Mouse (Mus musculus) embryonic facial prominence, embryonic 10.5 days (tissue): Measurements from ENCODE around the gene Gramd1c. TPM values are rescaled to one million over a fixed set of nuclear protein-coding genes. Genes with fewer than 3 reads are reported as not detected.

Experiments
- DNase-seq: peaks from one replicate; pipeline ENCODE4 v3.0.0-alpha.2; 2017; ENCODE audit warnings: low spot score
- H3K27ac ChIP-seq: fragments of 300-500 bp; sonication (generic); replicated peaks from 2 replicates; pipeline ENCODE4 v1.5.1; 2016; ENCODE audit warnings: mild to moderate bottlenecking
- H3K27me3 ChIP-seq: fragments of 300-500 bp; sonication (generic); replicated peaks from 2 replicates; pipeline ENCODE4 v1.6.1; 2016; ENCODE audit warnings: low read depth, mild to moderate bottlenecking; ENCODE audit not compliant: poor library complexity, severe bottlenecking
- H3K36me3 ChIP-seq: fragments of 300-500 bp; sonication (generic); replicated peaks from 2 replicates; pipeline ENCODE4 v1.6.1; 2016; ENCODE audit warnings: mild to moderate bottlenecking, moderate library complexity
- H3K4me1 ChIP-seq: fragments of 300-500 bp; sonication (generic); 2 replicates; pipeline ENCODE4 v1.6.1; 2016
- H3K4me3 ChIP-seq: fragments of 300-500 bp; sonication (generic); 2 replicates; pipeline ENCODE4 v1.5.1; 2016; ENCODE audit warnings: mild to moderate bottlenecking, moderate library complexity
- H3K9me3 ChIP-seq: fragments of 300-500 bp; sonication (generic); 2 replicates; pipeline ENCODE4 v1.6.1; 2016; ENCODE audit warnings: mild to moderate bottlenecking
- WGBS: fragments of 180-500 bp; shearing (Covaris S2); methylation state at CpG from one replicate; pipeline ENCODE4 v1.1.7; 2016; 5-methylcytosine and 5-hydroxymethylcytosine counted together
- polyA plus RNA-seq: library from polyadenylated mRNA; unstranded; fragments of >200 nt; fragmentation: Nextera tagmentation; extraction: Ambion mirVana; gene quantifications from 2 replicates; pipeline ENCODE4 v1.2.1, GENCODE M21; 2016

The Gramd1c gene
- 3.3 and 3.8 TPM in 2 replicates for polyA plus RNA-seq

DNA sequence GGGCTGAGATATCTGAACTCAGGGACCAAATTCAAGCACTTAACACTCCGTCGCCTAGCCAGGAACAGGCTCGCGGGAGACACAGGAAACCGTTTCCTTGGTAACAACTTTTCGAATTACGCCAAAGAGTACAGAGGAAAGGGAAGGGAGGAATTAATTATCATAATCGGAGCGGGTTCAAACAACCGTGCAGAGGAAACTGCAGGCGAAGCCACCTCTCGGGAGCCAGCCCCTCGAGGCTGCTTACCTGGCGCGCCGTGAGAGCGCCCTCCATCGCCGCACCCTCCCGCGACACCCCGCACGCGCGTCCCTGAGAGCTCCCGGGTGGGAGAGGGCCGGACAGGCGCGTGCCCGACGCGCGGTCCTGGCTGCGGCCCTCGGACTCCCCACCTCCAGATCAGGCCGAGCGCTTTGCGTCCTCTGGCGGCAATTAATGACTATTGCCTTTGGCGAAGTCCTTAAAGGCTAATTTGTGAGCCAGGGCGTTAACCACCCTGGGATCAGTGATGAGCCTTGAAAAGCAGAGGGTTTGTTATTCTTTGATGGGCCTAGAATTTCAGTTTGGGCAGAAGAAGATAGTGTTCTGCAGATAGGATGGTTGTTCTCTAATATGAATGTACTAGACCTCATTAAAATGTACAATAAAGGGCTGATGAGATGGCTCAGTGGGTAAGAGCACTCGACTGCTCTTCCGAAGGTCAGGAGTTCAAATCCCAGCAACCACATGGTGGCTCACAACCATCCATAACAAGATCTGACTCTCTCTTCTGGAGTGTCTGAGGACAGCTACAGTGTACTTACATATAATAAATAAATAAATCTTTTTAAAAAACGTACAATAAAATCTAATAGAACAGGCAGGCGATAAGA is at the start of gene Gramd1c:
Gene Gramd1c (minus strand): TSS at position 321 of the 870 bp plus-strand sequence.
- Histone ChIP-seq H3K4me3 (peak within 1 kb of the TSS; percentile 69), H3K27ac (peak within 1 kb of the TSS; percentile 87), H3K36me3 (no peaks in the 10 kb centered on the region), H3K4me1 (peaks cover 5% of the 10 kb centered on the region; the same call in 1 of the 2 replicates), H3K9me3 (no peaks in the 10 kb centered on the region), H3K27me3 (no peaks in the 10 kb centered on the region)
- DNase-seq = peak; percentile 85
- WGBS = 7% methylated on average over 45 of the region's 45 CpGs

DNA sequence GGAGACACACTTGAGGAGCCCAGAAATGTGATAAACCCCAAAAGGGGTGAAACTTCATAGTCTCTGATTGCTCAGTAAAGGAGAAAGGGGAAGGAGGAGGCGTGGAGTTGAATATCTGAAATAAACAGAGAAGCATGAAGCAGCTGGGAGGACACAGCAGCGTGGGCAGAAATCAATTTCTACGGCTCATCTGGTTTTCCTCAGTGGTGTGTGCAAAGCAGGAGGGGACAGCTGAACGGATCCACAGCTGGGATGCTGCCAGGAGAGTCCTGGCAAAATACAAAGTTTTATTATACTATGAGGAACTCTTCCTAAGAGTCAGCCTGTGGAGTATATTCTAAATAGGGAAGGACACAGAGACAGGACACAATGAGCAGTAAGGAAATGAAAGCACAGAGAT is 45.9 kb upstream of the Gramd1c start:
- Histone ChIP-seq H3K4me3 (no peak overlapping the region), H3K4me1 (no peaks in the 10 kb centered on the region), H3K36me3 (peaks cover 66% of the 10 kb centered on the region), H3K27me3 (no peaks in the 10 kb centered on the region), H3K27ac (no peak overlapping the region), H3K9me3 (no peaks in the 10 kb centered on the region)
- 87% methylated on average over 4 of the region's 4 CpGs for WGBS
- no peak for DNase-seq

DNA sequence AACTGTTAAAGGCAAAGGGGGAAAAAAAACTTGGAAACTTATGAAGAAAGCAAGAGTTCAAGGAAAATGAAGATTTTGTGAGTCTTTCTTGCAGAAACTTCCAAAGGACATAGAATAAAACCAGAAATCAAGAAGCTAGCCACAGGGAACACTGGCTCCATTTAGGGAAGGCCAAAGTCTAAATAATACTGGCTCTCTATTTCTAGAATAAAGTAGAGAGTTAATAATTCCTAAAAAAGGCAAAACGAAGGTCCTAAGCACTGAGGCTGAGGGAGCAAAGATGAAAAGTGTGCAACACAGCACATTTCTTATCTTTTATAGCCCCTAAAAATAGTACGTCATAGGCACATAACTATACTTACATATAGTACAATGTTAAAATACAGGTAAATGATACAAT is 42.1 kb upstream of the Gramd1c start:
- no peak overlapping the region for H3K4me3 ChIP-seq
- peaks cover 79% of the 10 kb centered on the region for H3K36me3 ChIP-seq
- WGBS = 93% methylated on average over 2 of the region's 2 CpGs
- H3K27me3 ChIP-seq = no peaks in the 10 kb centered on the region
- no peaks in the 10 kb centered on the region for H3K4me1 ChIP-seq
- H3K9me3 ChIP-seq = no peaks in the 10 kb centered on the region
- DNase-seq = no peak
- no peak overlapping the region for H3K27ac ChIP-seq

DNA sequence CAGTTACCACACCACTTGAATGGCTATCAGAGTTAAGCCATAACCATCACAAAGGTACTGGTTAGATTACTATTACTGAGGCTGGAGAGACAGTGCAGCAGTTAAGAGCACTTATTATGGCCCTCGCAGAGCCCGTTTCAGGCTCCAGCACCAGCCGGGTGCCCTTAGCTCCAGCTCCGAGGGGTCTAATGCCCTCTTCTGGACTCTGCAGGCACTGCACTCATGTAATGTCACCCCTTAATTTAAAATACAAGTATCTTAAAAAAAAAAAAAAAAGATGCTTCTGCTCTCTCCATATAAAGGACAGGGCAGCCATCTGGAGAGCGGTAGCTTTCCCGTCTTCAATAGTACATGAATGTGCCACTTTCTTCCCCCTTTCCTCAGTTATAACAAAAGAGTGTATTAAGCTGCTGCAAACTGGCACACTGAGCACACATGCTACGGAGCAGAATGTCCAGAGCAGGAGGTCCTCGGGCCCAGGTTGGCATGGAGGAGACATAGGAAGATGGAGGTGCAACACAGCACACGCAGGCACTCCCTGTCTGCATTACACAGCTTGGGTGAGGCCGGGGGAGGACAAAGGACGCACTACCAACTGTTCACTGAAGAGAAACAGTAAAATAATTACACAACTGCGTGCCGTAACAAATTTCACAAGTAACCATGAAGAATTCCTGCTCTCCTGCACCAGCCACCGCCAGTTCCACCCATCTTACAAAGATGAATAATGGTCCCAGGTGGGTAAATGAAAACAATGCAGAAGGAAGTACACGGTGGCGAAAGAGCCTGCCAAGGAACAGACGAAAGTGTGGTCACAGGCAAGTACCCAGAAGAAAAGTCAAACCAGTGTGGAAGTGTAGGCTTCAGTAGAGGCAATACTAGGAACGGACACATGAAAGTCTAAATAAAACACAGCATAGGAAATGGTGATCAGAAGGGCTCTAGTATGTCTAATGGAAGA is 40.9 kb upstream of the Gramd1c start:
- 90% methylated on average over 18 of the region's 18 CpGs for WGBS
- Histone ChIP-seq H3K9me3 (no peaks in the 10 kb centered on the region), H3K4me3 (no peak overlapping the region), H3K36me3 (peaks cover 81% of the 10 kb centered on the region), H3K27me3 (no peaks in the 10 kb centered on the region), H3K27ac (no peak overlapping the region), H3K4me1 (no peaks in the 10 kb centered on the region)
- DNase-seq = peak; percentile 12

DNA sequence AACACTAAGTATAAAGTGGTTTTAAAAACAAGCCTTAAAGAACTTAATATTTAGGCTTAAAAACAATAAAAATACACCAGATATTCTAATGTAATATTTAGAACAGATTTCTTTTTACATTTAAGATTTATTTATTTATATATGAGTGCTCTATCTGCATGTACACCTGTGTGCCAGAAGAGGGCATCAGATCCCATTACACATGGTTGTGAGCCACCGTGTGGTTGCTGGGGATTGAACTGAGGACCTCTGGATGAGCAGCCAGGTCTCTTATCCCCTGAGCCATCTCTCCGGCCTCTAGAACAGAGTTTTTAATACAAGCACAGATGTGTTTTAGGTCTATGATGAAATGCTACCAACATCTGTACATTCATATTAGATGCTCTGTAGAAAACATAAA is 39.8 kb upstream of the Gramd1c start:
- 90% methylated on average over 2 of the region's 2 CpGs for WGBS
- Histone ChIP-seq H3K27ac (no peak overlapping the region), H3K9me3 (no peaks in the 10 kb centered on the region), H3K4me1 (no peaks in the 10 kb centered on the region), H3K36me3 (peaks cover 81% of the 10 kb centered on the region), H3K27me3 (no peaks in the 10 kb centered on the region), H3K4me3 (no peak overlapping the region)
- DNase-seq = no peak

DNA sequence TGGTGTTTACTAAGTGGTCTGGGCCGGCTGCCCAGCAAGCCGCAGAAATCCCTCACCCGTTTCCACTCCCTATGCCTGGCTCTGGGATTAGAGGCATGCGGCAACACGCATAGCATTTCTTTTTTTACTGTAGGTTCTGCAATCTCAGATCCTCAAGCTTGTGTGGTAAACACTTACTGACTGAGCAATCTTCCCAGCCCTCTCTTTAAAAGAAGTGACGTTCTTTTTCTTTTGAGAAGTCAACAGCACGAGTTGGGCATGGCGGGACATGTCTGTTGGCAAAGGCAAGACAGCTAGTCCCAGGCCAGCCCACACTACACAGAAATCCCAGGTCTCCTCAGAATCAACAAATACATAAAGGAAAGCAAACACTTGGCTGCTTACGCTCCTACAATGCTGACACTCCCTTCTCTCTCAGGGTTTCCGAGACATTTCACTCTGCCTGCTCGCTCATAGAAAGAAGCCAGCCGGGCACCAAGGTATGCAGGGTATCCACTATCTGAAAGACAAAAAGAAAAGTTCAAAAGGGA is 38.1 kb upstream of the Gramd1c start:
- no peaks in the 10 kb centered on the region for H3K9me3 ChIP-seq
- H3K27ac ChIP-seq = no peak overlapping the region
- WGBS = 94% methylated on average over 12 of the region's 12 CpGs
- H3K27me3 ChIP-seq = no peaks in the 10 kb centered on the region
- peaks cover 81% of the 10 kb centered on the region for H3K36me3 ChIP-seq
- no peaks in the 10 kb centered on the region for H3K4me1 ChIP-seq
- no peak for DNase-seq
- no peak overlapping the region for H3K4me3 ChIP-seq

DNA sequence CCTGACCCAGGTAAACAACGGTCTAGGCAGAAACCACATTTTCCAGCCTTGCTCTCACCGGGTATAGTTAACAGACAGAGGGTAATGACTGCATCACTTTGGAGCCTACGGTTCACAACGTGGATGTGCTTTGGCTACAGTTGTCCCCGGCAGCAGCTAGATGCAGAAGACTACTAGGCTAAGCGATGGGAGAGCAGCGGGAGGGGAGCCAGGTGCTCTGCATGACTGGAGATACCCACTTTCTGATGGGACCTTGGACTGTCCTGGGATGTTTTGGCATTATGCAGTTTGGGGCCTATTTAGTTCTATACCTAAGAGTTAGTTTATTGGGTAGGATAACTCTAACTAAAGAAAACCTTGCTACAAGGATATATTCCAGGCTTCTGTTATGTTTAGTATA is 36.2 kb upstream of the Gramd1c start:
- H3K4me1 ChIP-seq = no peaks in the 10 kb centered on the region
- no peaks in the 10 kb centered on the region for H3K9me3 ChIP-seq
- no peaks in the 10 kb centered on the region for H3K27me3 ChIP-seq
- WGBS = 93% methylated on average over 7 of the region's 7 CpGs
- no peak for DNase-seq
- peaks cover 94% of the 10 kb centered on the region for H3K36me3 ChIP-seq
- no peak overlapping the region for H3K27ac ChIP-seq
- no peak overlapping the region for H3K4me3 ChIP-seq

DNA sequence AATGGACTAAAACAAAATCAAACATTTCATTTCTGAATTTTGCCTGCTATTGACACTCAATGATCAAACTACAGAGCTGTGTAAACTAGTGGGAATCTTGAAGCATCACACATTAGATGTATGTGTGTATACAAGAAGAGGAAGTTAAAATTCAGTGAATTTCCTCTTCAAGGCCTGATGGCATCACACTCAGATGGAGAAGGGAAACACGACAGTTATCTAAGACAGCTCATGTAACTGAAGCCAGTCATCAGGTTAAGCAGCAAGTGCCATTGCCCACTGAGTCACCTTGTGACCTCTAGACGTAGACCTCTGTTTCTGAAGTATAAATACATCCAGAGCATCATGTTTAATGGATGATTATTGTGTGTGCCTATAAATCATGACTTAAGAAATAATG is 24.5 kb upstream of the Gramd1c start:
- H3K36me3 ChIP-seq = peaks cover 90% of the 10 kb centered on the region

DNA sequence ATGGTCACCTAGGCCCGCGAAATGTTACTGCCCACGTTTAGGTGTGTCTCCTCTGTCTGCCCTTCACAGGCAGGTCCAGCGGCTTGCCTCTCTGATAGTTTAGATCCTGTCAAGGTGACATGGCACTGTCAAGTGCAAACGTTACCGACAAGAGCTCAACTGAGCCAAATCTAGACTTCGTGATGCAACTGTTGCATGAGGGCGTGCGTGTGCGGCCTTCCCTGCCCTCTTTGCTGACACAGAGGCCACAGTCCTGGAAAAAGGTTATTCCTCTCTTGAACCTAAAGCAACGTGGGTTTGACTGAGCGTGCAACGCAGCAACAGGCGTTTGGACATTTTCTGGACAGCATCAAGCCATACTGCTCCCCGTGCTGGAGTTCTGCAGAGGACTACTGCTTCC is 1.8 kb downstream of the Gramd1c start:
- Histone ChIP-seq H3K4me1 (peaks cover 5% of the 10 kb centered on the region; the same call in 1 of the 2 replicates), H3K4me3 (no peak overlapping the region)
- 92% methylated on average over 15 of the region's 15 CpGs for WGBS

More for the DNA sequence above, 24.5 kb upstream of the Gramd1c start:
- no peaks in the 10 kb centered on the region for H3K27me3 ChIP-seq
- H3K27ac ChIP-seq = no peak overlapping the region
- 74% methylated on average over 2 of the region's 2 CpGs for WGBS
- DNase-seq = no peak
- H3K4me1 ChIP-seq = no peaks in the 10 kb centered on the region
- H3K9me3 ChIP-seq = no peaks in the 10 kb centered on the region
- no peak overlapping the region for H3K4me3 ChIP-seq

DNA sequence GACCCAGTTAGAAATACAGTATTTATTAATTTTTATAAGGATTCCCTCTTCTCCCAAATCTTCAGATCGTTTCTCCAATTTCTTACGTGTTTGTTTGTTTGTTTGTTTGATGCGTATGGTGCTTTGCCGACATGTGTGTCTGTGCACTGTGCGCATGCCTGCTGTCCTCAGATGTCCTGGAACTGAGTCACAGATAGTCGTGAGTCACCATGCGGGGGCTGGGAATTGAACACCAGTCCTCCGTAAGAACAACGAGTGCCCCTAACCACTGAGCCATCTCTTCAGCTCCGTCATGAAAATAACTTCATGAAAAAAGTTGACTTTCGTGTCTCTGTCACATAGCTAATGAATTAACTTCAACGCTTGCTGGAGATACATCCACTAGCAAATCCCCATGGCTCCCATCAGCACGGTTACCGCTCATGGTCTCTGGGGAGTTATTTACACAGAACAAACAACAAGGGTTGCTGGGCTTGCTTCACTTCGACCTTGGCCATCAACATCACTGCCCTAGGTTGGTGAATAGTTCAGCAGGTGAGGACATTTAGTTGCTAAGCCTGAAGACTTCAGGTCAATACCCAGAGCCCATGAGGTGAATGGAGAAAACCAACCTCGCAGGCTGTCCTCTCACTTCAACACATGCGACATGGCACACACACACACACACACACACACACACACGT is 2.4 kb downstream of the Gramd1c start:
- peaks cover 5% of the 10 kb centered on the region; the same call in 1 of the 2 replicates for H3K4me1 ChIP-seq
- DNase-seq = no peak
- 93% methylated on average over 18 of the region's 18 CpGs for WGBS
- no peaks in the 10 kb centered on the region for H3K9me3 ChIP-seq
- H3K27ac ChIP-seq = no peak overlapping the region
- no peak overlapping the region for H3K4me3 ChIP-seq
- H3K27me3 ChIP-seq = no peaks in the 10 kb centered on the region
- H3K36me3 ChIP-seq = no peaks in the 10 kb centered on the region

More for the DNA sequence above, 1.8 kb downstream of the Gramd1c start:
- no peaks in the 10 kb centered on the region for H3K36me3 ChIP-seq
- no peaks in the 10 kb centered on the region for H3K27me3 ChIP-seq
- H3K9me3 ChIP-seq = no peaks in the 10 kb centered on the region
- no peak for DNase-seq
- H3K27ac ChIP-seq = no peak overlapping the region

DNA sequence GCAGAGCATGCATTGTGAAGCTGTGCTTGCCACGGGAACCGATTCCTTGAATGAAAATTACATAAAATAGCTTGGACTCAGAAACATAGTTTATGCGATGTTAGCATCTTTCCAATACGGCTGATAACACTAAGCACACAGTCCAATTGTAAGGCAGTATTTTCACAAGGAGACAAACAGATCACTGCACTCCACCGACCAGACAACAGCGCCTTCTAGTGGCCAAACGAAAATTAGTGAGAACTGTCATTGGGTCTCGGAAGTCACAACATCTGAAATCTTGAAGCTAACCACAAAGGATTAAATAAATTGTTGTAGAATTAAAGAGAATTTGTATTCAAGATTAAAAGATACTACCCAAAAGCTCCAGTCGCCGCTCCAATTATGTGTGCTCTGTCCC is 4.4 kb downstream of the Gramd1c start:
- H3K4me3 ChIP-seq = no peak overlapping the region
- H3K9me3 ChIP-seq = no peaks in the 10 kb centered on the region
- DNase-seq = peak; percentile 66
- peaks cover 5% of the 10 kb centered on the region for H3K4me1 ChIP-seq
- H3K27ac ChIP-seq = no peak overlapping the region
- 29% methylated on average over 10 of the region's 10 CpGs for WGBS
- no peaks in the 10 kb centered on the region for H3K27me3 ChIP-seq
- H3K36me3 ChIP-seq = no peaks in the 10 kb centered on the region

DNA sequence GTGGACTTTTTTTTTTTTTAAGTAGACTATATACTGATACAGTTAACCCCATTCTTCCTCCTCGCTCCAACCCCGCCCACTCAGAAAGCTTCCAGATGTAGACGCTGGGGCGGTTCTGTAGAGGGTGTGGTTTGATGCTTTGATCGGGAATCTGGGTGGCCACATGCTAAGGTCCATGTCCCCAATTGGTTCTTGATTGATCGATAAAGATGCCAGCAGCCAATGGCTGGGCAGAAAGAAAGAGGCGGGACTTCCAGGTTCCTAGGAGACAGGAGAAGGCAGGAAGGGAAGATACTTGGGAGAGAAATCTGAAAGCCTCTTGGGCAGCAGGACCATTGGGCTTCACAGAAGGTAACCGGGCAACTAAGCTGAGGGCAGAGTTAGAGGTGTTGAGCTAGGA is 7.4 kb downstream of the Gramd1c start:
- 54% methylated on average over 8 of the region's 8 CpGs for WGBS
- DNase-seq = no peak
- Histone ChIP-seq H3K9me3 (no peaks in the 10 kb centered on the region), H3K27me3 (no peaks in the 10 kb centered on the region), H3K36me3 (no peaks in the 10 kb centered on the region), H3K4me3 (no peak overlapping the region), H3K4me1 (no peaks in the 10 kb centered on the region; the same call in 1 of the 2 replicates), H3K27ac (no peak overlapping the region)
